Mouse (Mus musculus): Measurements from ENCODE around the gene Naa38. TPM values are rescaled to one million over a fixed set of nuclear protein-coding genes. Genes with fewer than 3 reads are reported as not detected.
A peak's percentile ranks its signal among the peaks of the same experiment; 100 is the strongest.

Gene Naa38
- polyA plus RNA-seq, 1 experiment = 82.3 TPM

DNA sequence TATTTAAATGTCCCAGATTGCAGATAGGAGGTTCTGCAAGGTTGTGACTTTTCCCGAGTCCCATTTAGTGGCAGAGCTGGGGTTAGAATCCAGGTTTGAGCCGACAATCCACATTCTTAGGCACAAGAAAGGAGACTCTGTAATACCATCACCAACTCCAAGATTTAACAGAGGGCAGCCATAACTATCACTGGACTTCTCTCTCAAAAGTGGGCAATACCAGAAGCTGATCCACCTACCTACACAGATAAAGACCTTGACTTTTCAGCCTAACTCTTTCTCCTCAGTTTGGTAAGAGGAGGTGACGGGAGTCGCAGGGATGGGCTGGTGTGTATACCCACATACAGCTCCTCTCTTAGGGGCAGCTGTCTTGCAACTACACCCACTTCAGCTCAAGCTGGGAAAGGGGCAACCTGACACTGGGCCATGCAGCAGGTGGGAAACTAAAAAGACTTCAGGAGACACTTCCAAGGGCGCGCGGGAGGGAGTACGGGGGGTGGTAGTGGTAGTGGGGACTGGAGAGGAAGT lies 21.7 kb downstream of the Naa38 start:
- no peaks in the 10 kb centered on the region; the same call in 1 of the 2 replicates for H3K27me3 ChIP-seq (ENCODE audit: control insufficient read depth, insufficient read depth, low read length)
- no peak overlapping the region; the same call in 1 of the 2 replicates for H3K27ac ChIP-seq (ENCODE audit: insufficient read depth, low read length)
- WGBS = 37% methylated on average over 8 of the region's 8 CpGs
- H3K36me3 ChIP-seq (ENCODE audit: control insufficient read depth, insufficient read depth, low read length) = no peaks in the 10 kb centered on the region
- DNase-seq (ENCODE audit: low read depth in 1 of 2, low spot score in 2 of 2) = no peak
- H3K4me3 ChIP-seq (ENCODE audit: extremely low read depth, insufficient read depth, insufficient read length) = no peak overlapping the region
- TF ChIP-seq POLR2A (IDR thresholded peaks at IDR 0.05; ENCODE audit: low read depth, low read length) (no peak), CTCF (IDR thresholded peaks at IDR 0.05; ENCODE audit: extremely low read depth, insufficient read depth, insufficient read length, insufficient replicate concordance) (no peak)
- peaks cover 14% of the 10 kb centered on the region; the same call in 1 of the 2 replicates for H3K4me1 ChIP-seq (ENCODE audit: control insufficient read depth, insufficient read depth, insufficient read length)

- no peak for DNase-seq (ENCODE audit: low read depth in 1 of 2, low spot score in 2 of 2)
- Histone ChIP-seq H3K27me3 (ENCODE audit: control insufficient read depth, insufficient read depth, low read length) (no peaks in the 10 kb centered on the region; the same call in 1 of the 2 replicates), H3K27ac (ENCODE audit: insufficient read depth, low read length) (peak overlapping the region; percentile 63), H3K4me1 (ENCODE audit: control insufficient read depth, insufficient read depth, insufficient read length) (peaks cover 14% of the 10 kb centered on the region; the same call in 1 of the 2 replicates), H3K36me3 (ENCODE audit: control insufficient read depth, insufficient read depth, low read length) (no peaks in the 10 kb centered on the region), H3K4me3 (ENCODE audit: extremely low read depth, insufficient read depth, insufficient read length) (peak overlapping the region; percentile 48)
- WGBS = 1% methylated on average over 39 of the region's 39 CpGs
- TF ChIP-seq CTCF (IDR thresholded peaks at IDR 0.05; ENCODE audit: extremely low read depth, insufficient read depth, insufficient read length, insufficient replicate concordance) = no peak
- TF ChIP-seq POLR2A (IDR thresholded peaks at IDR 0.05; ENCODE audit: low read depth, low read length) = 0 out of 2 replicates have a peak, but pooled peaks have one; percentile 7
These were observed 22.4 kb downstream of the Naa38 start for GRCm38 (mm10) chr11:69417449-69418384.

- TF ChIP-seq POLR2A (IDR thresholded peaks at IDR 0.05; ENCODE audit: low read depth, low read length) (no peak), CTCF (IDR thresholded peaks at IDR 0.05; ENCODE audit: extremely low read depth, insufficient read depth, insufficient read length, insufficient replicate concordance) (no peak)
- Histone ChIP-seq H3K4me3 (ENCODE audit: extremely low read depth, insufficient read depth, insufficient read length) (peak overlapping the region; percentile 48), H3K36me3 (ENCODE audit: control insufficient read depth, insufficient read depth, low read length) (no peaks in the 10 kb centered on the region), H3K4me1 (ENCODE audit: control insufficient read depth, insufficient read depth, insufficient read length) (peaks cover 14% of the 10 kb centered on the region; the same call in 1 of the 2 replicates), H3K27me3 (ENCODE audit: control insufficient read depth, insufficient read depth, low read length) (no peaks in the 10 kb centered on the region; the same call in 1 of the 2 replicates), H3K27ac (ENCODE audit: insufficient read depth, low read length) (peak overlapping the region; percentile 63)
- peak; percentile 58 to 66 for DNase-seq (ENCODE audit: low read depth in 1 of 2, low spot score in 2 of 2)
- under 1% methylated on average over 45 of the region's 45 CpGs for WGBS
These were observed 23.5 kb downstream of the Naa38 start for GRCm38 (mm10) chr11:69418481-69419442.

DNA sequence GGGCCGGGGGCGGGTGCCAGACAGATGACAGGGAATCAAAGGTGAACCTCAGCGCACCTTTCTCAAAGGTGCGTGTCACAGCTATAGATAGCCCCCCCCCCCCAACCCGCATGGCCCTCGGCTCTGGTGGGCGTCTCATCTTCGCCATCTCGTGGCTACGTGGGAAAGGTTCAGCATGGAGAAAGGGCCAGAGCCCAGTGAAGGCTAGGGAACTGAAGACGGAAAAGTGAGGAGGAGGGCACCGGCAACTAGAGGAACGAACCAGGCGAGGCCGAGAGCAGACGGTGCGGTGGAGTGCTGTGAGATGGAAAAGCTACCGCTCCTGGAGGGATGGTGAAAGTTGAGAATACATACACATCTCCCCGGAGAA lies 24.1 kb downstream of the Naa38 start:
- Histone ChIP-seq H3K27me3 (ENCODE audit: control insufficient read depth, insufficient read depth, low read length) (no peaks in the 10 kb centered on the region; the same call in 1 of the 2 replicates), H3K4me1 (ENCODE audit: control insufficient read depth, insufficient read depth, insufficient read length) (peaks cover 14% of the 10 kb centered on the region; the same call in 1 of the 2 replicates), H3K27ac (ENCODE audit: insufficient read depth, low read length) (peak overlapping the region; percentile 37; the same call in 1 of the 2 replicates), H3K36me3 (ENCODE audit: control insufficient read depth, insufficient read depth, low read length) (no peaks in the 10 kb centered on the region), H3K4me3 (ENCODE audit: extremely low read depth, insufficient read depth, insufficient read length) (peak overlapping the region; percentile 53)
- TF ChIP-seq POLR2A (IDR thresholded peaks at IDR 0.05; ENCODE audit: low read depth, low read length) (no peak), CTCF (IDR thresholded peaks at IDR 0.05; ENCODE audit: extremely low read depth, insufficient read depth, insufficient read length, insufficient replicate concordance) (no peak)
- no peak for DNase-seq (ENCODE audit: low read depth in 1 of 2, low spot score in 2 of 2)
- under 1% methylated on average over 19 of the region's 19 CpGs for WGBS

DNA sequence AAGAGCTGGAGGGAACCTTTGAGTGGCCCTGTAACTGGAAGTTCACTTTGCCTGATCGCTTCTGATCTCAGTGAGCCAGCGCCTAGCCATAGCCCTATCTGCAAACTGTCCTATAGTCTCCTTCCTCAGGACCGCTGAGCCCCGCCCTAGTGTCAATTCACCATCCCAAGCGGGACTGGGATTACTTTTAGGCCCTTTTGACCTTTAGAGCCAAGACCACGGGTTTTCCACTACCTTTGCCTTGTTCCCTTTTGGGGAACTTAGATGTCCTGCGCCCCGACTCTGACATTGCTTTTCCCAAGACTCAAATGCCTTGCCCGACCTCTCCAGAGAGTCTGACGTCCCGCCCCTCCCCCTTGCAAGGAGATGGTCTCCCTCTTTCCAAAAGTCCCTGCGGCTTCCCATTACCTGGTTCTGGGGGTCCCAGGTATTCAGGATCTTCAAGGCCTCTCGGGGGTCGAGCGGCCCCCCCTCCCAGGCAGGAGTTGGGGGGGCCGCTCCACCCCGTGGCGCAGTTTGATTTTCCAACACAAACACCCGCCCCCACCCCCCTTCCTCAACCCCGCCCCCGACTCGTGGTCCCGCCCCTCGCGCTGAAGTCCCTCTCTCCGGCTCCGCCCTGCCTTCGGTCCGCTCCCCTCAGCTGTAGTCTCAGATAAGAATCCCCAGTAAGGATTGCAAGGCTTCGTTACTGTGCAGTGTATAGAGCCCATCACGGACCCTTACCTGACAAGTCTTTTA lies 24.7 kb downstream of the Naa38 start:
- peak overlapping the region; percentile 29; the same call in 1 of the 2 replicates for H3K27ac ChIP-seq (ENCODE audit: insufficient read depth, low read length)
- 5% methylated on average over 29 of the region's 31 CpGs for WGBS
- peak overlapping the region; percentile 53 for H3K4me3 ChIP-seq (ENCODE audit: extremely low read depth, insufficient read depth, insufficient read length)
- no peak for TF ChIP-seq POLR2A (IDR thresholded peaks at IDR 0.05; ENCODE audit: low read depth, low read length)
- H3K27me3 ChIP-seq (ENCODE audit: control insufficient read depth, insufficient read depth, low read length) = no peaks in the 10 kb centered on the region; the same call in 1 of the 2 replicates
- no peaks in the 10 kb centered on the region for H3K36me3 ChIP-seq (ENCODE audit: control insufficient read depth, insufficient read depth, low read length)
- H3K4me1 ChIP-seq (ENCODE audit: control insufficient read depth, insufficient read depth, insufficient read length) = peaks cover 14% of the 10 kb centered on the region; the same call in 1 of the 2 replicates
- no peak for DNase-seq (ENCODE audit: low read depth in 1 of 2, low spot score in 2 of 2)

Data from spleen, adult 2 months (tissue).